Mouse (Mus musculus) CH12.LX (cell line): ENCODE data around the gene E430018J23Rik. TPM values are rescaled to one million over a fixed set of nuclear protein-coding genes. Genes with fewer than 3 reads are reported as not detected.
"Not testable (repeated sequence)": the region's sequence is repeated elsewhere in the genome, so short reads cannot be mapped to it uniquely, and the experiment has no call there.

Experiments
- DNase-seq: peaks from one replicate; pipeline ENCODE4 v3.0.0-alpha.2; 2013; ENCODE audit errors: extremely low read depth
- H3K27ac ChIP-seq: 2 replicates; pipeline ENCODE4 v1.5.1; 2012; ENCODE audit warnings: low read depth, mild to moderate bottlenecking, control low read depth, moderate library complexity; ENCODE audit not compliant: insufficient read depth
- H3K27me3 ChIP-seq: replicated peaks from 2 replicates; pipeline ENCODE3; 2012; ENCODE audit warnings: inconsistent platforms
- H3K36me3 ChIP-seq, 2 experiments: replicated peaks in 1 of 2; 2 replicates each; pipeline versions ENCODE3 to v1.6.1; 2012; ENCODE audit warnings: inconsistent platforms in 1 of 2, low read length in 1 of 2, mild to moderate bottlenecking in 1 of 2, mixed read lengths in 1 of 2, moderate library complexity in 1 of 2; ENCODE audit not compliant: control insufficient read depth in 1 of 2, insufficient read depth in 1 of 2
- H3K4me1 ChIP-seq, 2 experiments: 2 replicates each; pipeline ENCODE4 v1.6.1; 2012; ENCODE audit warnings: inconsistent platforms in 1 of 2, moderate library complexity in 1 of 2; ENCODE audit not compliant: insufficient read depth in 2 of 2, control insufficient read depth in 1 of 2
- H3K4me2 ChIP-seq: 2 replicates; pipeline ENCODE4 v1.6.1; 2012; ENCODE audit warnings: low read depth, mild to moderate bottlenecking, control low read depth; ENCODE audit not compliant: poor library complexity, insufficient read depth, severe bottlenecking
- H3K4me3 ChIP-seq, 3 experiments: fragments of 150-350 bp in 1 of 3; sonication (generic) in 1 of 3; replicated peaks in 1 of 3; 2 replicates each; pipeline versions ENCODE3 to v1.5.1; 2011 to 2012; ENCODE audit warnings: low read depth in 2 of 3, low read length in 2 of 3, mild to moderate bottlenecking in 2 of 3, moderate library complexity in 2 of 3, control low read depth in 1 of 3, improper control_type of control experiment in 1 of 3, inconsistent platforms in 1 of 3, mixed read lengths in 1 of 3; ENCODE audit not compliant: poor library complexity in 1 of 3
- H3K79me2 ChIP-seq: replicated peaks from 2 replicates; pipeline ENCODE4 v1.6.1; 2012; ENCODE audit warnings: mild to moderate bottlenecking, moderate library complexity; ENCODE audit not compliant: control insufficient read depth, poor library complexity, insufficient read depth, severe bottlenecking; ENCODE audit errors: extremely low read depth
- H3K9ac ChIP-seq: 2 replicates; pipeline ENCODE4 v1.6.1; 2012; ENCODE audit warnings: low read depth, mild to moderate bottlenecking, control low read depth, moderate library complexity; ENCODE audit not compliant: insufficient read depth
- H3K9me3 ChIP-seq: replicated peaks from 2 replicates; pipeline ENCODE3; 2012; ENCODE audit warnings: low read length, inconsistent platforms, mixed read lengths
- BHLHE40 ChIP-seq: IDR thresholded peaks from 2 replicates; pipeline ENCODE4 v1.6.1; 2011; ENCODE audit warnings: mild to moderate bottlenecking, low read depth, low read length, improper control_type of control experiment
- CHD1 ChIP-seq: IDR thresholded peaks from 2 replicates; pipeline ENCODE4 v1.6.1; 2012; ENCODE audit warnings: low read depth, low read length, improper control_type of control experiment, inconsistent platforms
- CHD2 ChIP-seq: IDR thresholded peaks from 2 replicates; pipeline ENCODE4 v1.6.1; 2011; ENCODE audit warnings: low read length, improper control_type of control experiment
- CTCF ChIP-seq, 2 experiments: IDR thresholded peaks in 1 of 2; conservative IDR thresholded peaks in 1 of 2; 2 replicates each; pipeline ENCODE4 v1.5.1; 2011 to 2012; ENCODE audit warnings: low read depth in 2 of 2, low read length in 2 of 2, improper control_type of control experiment in 1 of 2, inconsistent platforms in 1 of 2, mild to moderate bottlenecking in 1 of 2, moderate library complexity in 1 of 2
- ELF1 ChIP-seq: IDR thresholded peaks from 2 replicates; pipeline ENCODE4 v1.6.1; 2014; ENCODE audit warnings: low read depth, mild to moderate bottlenecking, inconsistent platforms, low read length, improper control_type of control experiment
- EP300 ChIP-seq: IDR thresholded peaks from 2 replicates; pipeline ENCODE4 v1.6.1; 2011; ENCODE audit warnings: low read length, improper control_type of control experiment
- ETS1 ChIP-seq: conservative IDR thresholded peaks from 2 replicates; pipeline ENCODE4 v1.6.1; 2012; ENCODE audit warnings: low read depth, mild to moderate bottlenecking, inconsistent platforms, low read length, improper control_type of control experiment, moderate library complexity
- IRF4 ChIP-seq: IDR thresholded peaks from 2 replicates; pipeline ENCODE4 v1.6.1; 2014; ENCODE audit warnings: low read depth, mild to moderate bottlenecking, inconsistent platforms, low read length, improper control_type of control experiment
- JUN ChIP-seq: IDR thresholded peaks from 2 replicates; pipeline ENCODE4 v1.6.1; 2011; ENCODE audit warnings: low read depth, mild to moderate bottlenecking, low read length, improper control_type of control experiment, moderate library complexity; ENCODE audit not compliant: insufficient read depth
- JUND ChIP-seq: conservative IDR thresholded peaks from 2 replicates; pipeline ENCODE4 v1.6.1; 2011; ENCODE audit warnings: low read depth, low read length, improper control_type of control experiment
- KAT2A ChIP-seq: IDR thresholded peaks from 2 replicates; pipeline ENCODE4 v1.6.1; 2012; ENCODE audit warnings: low read length, improper control_type of control experiment, inconsistent platforms; ENCODE audit not compliant: insufficient replicate concordance
- MAFK ChIP-seq: IDR thresholded peaks from 2 replicates; pipeline ENCODE4 v1.6.1; 2011; ENCODE audit warnings: low read length, improper control_type of control experiment; ENCODE audit not compliant: insufficient replicate concordance
- MAZ ChIP-seq: IDR thresholded peaks from 2 replicates; pipeline ENCODE4 v1.6.1; 2012; ENCODE audit warnings: low read depth, mild to moderate bottlenecking, inconsistent platforms, low read length, improper control_type of control experiment, moderate library complexity
- MEF2A ChIP-seq: IDR thresholded peaks from 2 replicates; pipeline ENCODE4 v1.6.1; 2014; ENCODE audit warnings: low read depth, mild to moderate bottlenecking, inconsistent platforms, low read length, improper control_type of control experiment, borderline replicate concordance
- MYC ChIP-seq: IDR thresholded peaks from 2 replicates; pipeline ENCODE4 v1.6.1; 2011; ENCODE audit warnings: low read depth, mild to moderate bottlenecking, improper control_type of control experiment, low read length
- NRF1 ChIP-seq: IDR thresholded peaks from 2 replicates; pipeline ENCODE4 v1.6.1; 2014; ENCODE audit warnings: low read depth, mild to moderate bottlenecking, inconsistent platforms, low read length, improper control_type of control experiment, moderate library complexity
- PAX5 ChIP-seq: IDR thresholded peaks from 2 replicates; pipeline ENCODE4 v1.6.1; 2012; ENCODE audit warnings: low read length, inconsistent platforms, mixed read lengths
- POLR2A ChIP-seq: IDR thresholded peaks from 2 replicates; pipeline ENCODE4 v1.6.1; 2011; ENCODE audit warnings: low read depth, mild to moderate bottlenecking, improper control_type of control experiment, low read length
- POLR2AphosphoS2 ChIP-seq: IDR thresholded peaks from 2 replicates; pipeline ENCODE4 v1.6.1; 2011; ENCODE audit warnings: low read depth, low read length, improper control_type of control experiment
- RAD21 ChIP-seq: IDR thresholded peaks from 2 replicates; pipeline ENCODE4 v1.6.1; 2011; ENCODE audit warnings: low read depth, mild to moderate bottlenecking, low read length, improper control_type of control experiment, moderate library complexity
- RCOR1 ChIP-seq: conservative IDR thresholded peaks from 2 replicates; pipeline ENCODE4 v1.6.1; 2012; ENCODE audit warnings: low read depth, mild to moderate bottlenecking, inconsistent platforms, low read length, improper control_type of control experiment
- SIN3A ChIP-seq: IDR thresholded peaks from 2 replicates; pipeline ENCODE4 v1.6.1; 2012; ENCODE audit warnings: low read length, improper control_type of control experiment, inconsistent platforms
- SMC3 ChIP-seq: IDR thresholded peaks from 2 replicates; pipeline ENCODE4 v1.6.1; 2011; ENCODE audit warnings: low read depth, low read length, improper control_type of control experiment
- TBP ChIP-seq: conservative IDR thresholded peaks from 2 replicates; pipeline ENCODE4 v1.6.1; 2011; ENCODE audit warnings: low read depth, low read length, improper control_type of control experiment
- TCF12 ChIP-seq: IDR thresholded peaks from 2 replicates; pipeline ENCODE4 v1.6.1; 2014; ENCODE audit warnings: low read depth, mild to moderate bottlenecking, inconsistent platforms, low read length, improper control_type of control experiment
- UBTF ChIP-seq: IDR thresholded peaks from 2 replicates; pipeline ENCODE4 v1.6.1; 2012; ENCODE audit warnings: low read depth, mild to moderate bottlenecking, inconsistent platforms, low read length, improper control_type of control experiment, moderate library complexity
- USF1 ChIP-seq: IDR thresholded peaks from 2 replicates; pipeline ENCODE4 v1.6.1; 2014; ENCODE audit warnings: low read depth, mild to moderate bottlenecking, inconsistent platforms, low read length, improper control_type of control experiment
- ZC3H11A ChIP-seq: IDR thresholded peaks from 2 replicates; pipeline ENCODE4 v1.6.1; 2012; ENCODE audit warnings: low read depth, mild to moderate bottlenecking, inconsistent platforms, low read length, improper control_type of control experiment
- ZMIZ1 ChIP-seq: IDR thresholded peaks from 2 replicates; pipeline ENCODE4 v1.6.1; 2012; ENCODE audit warnings: low read depth, mild to moderate bottlenecking, inconsistent platforms, low read length, improper control_type of control experiment
- ZNF384 ChIP-seq: IDR thresholded peaks from 2 replicates; pipeline ENCODE4 v1.6.1; 2012; ENCODE audit warnings: low read depth, low read length, improper control_type of control experiment, inconsistent platforms
- dilution Hi-C: fragments of 300-500 bp; cut with MboI; formaldehyde crosslinking; loops from 2 replicates; pipeline ENCODE4 v1.14.3; 2020; ENCODE audit warnings: low sequenced_read_pairs; ENCODE audit not compliant: extremely low pct_unique_long_range_greater_than_20kb, extremely low pct_ligation_motif_present
- in situ Hi-C: fragments of 300-500 bp; cut with MboI; formaldehyde crosslinking; loops from 3 replicates; pipeline ENCODE4 v1.14.3; 2019; ENCODE audit warnings: low sequenced_read_pairs, low pct_ligation_motif_present, low pct_unique_long_range_greater_than_20kb, mixed read lengths
- polyA plus RNA-seq: library from polyadenylated mRNA; unstranded; fragments of >175 nt; gene quantifications from 2 replicates; pipeline ENCODE4 v1.2.1, GENCODE M21; 2012; ENCODE audit warnings: low read depth; ENCODE audit not compliant: insufficient read length
- total RNA-seq, 2 experiments: library from RNA; depleted of rRNA; stranded (reverse); fragments of 300-350 nt in 1 of 2; fragments of >200 nt in 1 of 2; gene quantifications; 2 replicates each; pipeline ENCODE4 v1.2.3; 2012 to 2014

The E430018J23Rik gene
- total and polyA plus RNA-seq, 3 experiments, result 3.8 to 9.2 (median 8.9) TPM

GRCm38 (mm10) chr7:127342332-127342731 is 51.1 kb downstream of the E430018J23Rik start:
- Histone ChIP-seq H3K9me3 (no peaks in the 10 kb centered on the region), H3K4me2 (no peak overlapping the region), H3K4me3 (no peak overlapping the region), H3K27me3 (peaks cover 4% of the 10 kb centered on the region), H3K27ac (no peak overlapping the region), H3K4me1 (peaks cover 0 to 11% of the 10 kb centered on the region in 2 experiments; a peak in 2 of 4 replicates), H3K36me3 (peaks cover 10 to 25% of the 10 kb centered on the region in 2 experiments), H3K79me2 (no peaks in the 10 kb centered on the region), H3K9ac (no peak overlapping the region)
- peak; percentile 44 for DNase-seq
- dilution Hi-C loops, result no loop called here
- no peak for TF ChIP-seq UBTF
- TF ChIP-seq EP300, result no peak
- TF ChIP-seq SMC3, result peak; percentile 49
- TF ChIP-seq ZC3H11A, result no peak
- no peak for TF ChIP-seq BHLHE40
- no peak for TF ChIP-seq NRF1
- TF ChIP-seq ELF1, result no peak
- no peak for TF ChIP-seq IRF4
- no peak for TF ChIP-seq JUND
- no peak for TF ChIP-seq PAX5
- no peak for TF ChIP-seq CHD2
- no peak for TF ChIP-seq RCOR1
- TF ChIP-seq JUN, result no peak
- TF ChIP-seq MEF2A, result no peak
- no peak for TF ChIP-seq CHD1
- TF ChIP-seq SIN3A, result no peak
- no peak for TF ChIP-seq TBP
- no peak for TF ChIP-seq MAZ
- no peak for TF ChIP-seq ZMIZ1
- TF ChIP-seq MAFK, result no peak
- TF ChIP-seq MYC, result 0 out of 2 replicates have a peak, but pooled peaks have one; percentile 11
- no peak for TF ChIP-seq TCF12
- TF ChIP-seq CTCF (conservative IDR thresholded peaks at IDR 0.05 in 1 of 2, IDR thresholded peaks at IDR 0.05 in 1 of 2; ENCODE audit: low read depth in 2 of 2, low read length in 2 of 2), result peak in 1 of 2 experiments; percentile 77; a peak in 2 of 4 replicates
- TF ChIP-seq ETS1, result no peak
- TF ChIP-seq RAD21, result peak; percentile 79
- TF ChIP-seq POLR2A, result no peak
- no peak for TF ChIP-seq ZNF384
- TF ChIP-seq USF1, result no peak
- TF ChIP-seq POLR2AphosphoS2, result no peak
- TF ChIP-seq KAT2A, result no peak
- in situ Hi-C loops, result no loop called here

- H3K9me3 ChIP-seq, H3K9ac ChIP-seq, H3K4me3 ChIP-seq, H3K27me3 ChIP-seq, dilution Hi-C loops, DNase-seq, in situ Hi-C loops, H3K79me2 ChIP-seq, H3K4me2 ChIP-seq, H3K27ac ChIP-seq, H3K4me1 ChIP-seq: not testable (repeated sequence)
- peaks cover 10 to 25% of the 10 kb centered on the region in 2 experiments for H3K36me3 ChIP-seq
Observed at GRCm38 (mm10) chr7:127341861-127342260, 51.6 kb downstream of the E430018J23Rik start.
